Mouse (Mus musculus) lung, postnatal 0 days (tissue): ENCODE data around the gene Pik3c2a.

Experiments used
- CTCF ChIP-seq: IDR thresholded peaks from 2 replicates; pipeline ENCODE4 v1.5.1; 2016; ENCODE audit warnings: antibody characterized with exemption, mild to moderate bottlenecking
- EP300 ChIP-seq: IDR thresholded peaks from 2 replicates; pipeline ENCODE4 v1.6.1; 2016; ENCODE audit warnings: antibody characterized with exemption, mild to moderate bottlenecking, control low read depth

- no peak for TF ChIP-seq CTCF
- no peak for TF ChIP-seq EP300
These were observed 152.7 kb downstream of the Pik3c2a start for GRCm38 (mm10) chr7:116290559-116290958.
